In genomic region chr5:114948891-114949290, GRCm38 (mm10) we compare ENCODE assay signal across 9 mouse cellular contexts. TPM values are rescaled to one million over a fixed set of nuclear protein-coding genes. Genes with fewer than 3 reads are reported as not detected.
DNase-seq lines count a peak whose midpoint lies in the region; ATAC-seq and TF ChIP-seq lines count a peak whose summit lies in the region.
"Had no signal": no experiment of that assay in that cellular context is flagged by ENCODE, and none has a peak within 500 bp of the region (broad histone marks: within the 10 kb centered on the region; RNA-seq: fewer than 3 reads in every experiment).

No protein-coding gene starts in this region.

- no peak overlapping the region for H3K4me3 ChIP-seq in heart, adult 2 months
- H3K4me3 ChIP-seq in heart, embryonic 11.5 days (ENCODE audit: low read depth, low read length) = no peak overlapping the region
- no peak overlapping the region for H3K4me3 ChIP-seq in heart, embryonic 12.5 days
- no peak overlapping the region for H3K4me3 ChIP-seq in liver, embryonic 15.5 days (replicated peaks)

- H3K27me3 ChIP-seq in heart, adult 2 months (ENCODE audit: control insufficient read depth, insufficient read depth, low read length) = no peaks in the 10 kb centered on the region
- no peaks in the 10 kb centered on the region for H3K27me3 ChIP-seq in heart, embryonic 11.5 days (ENCODE audit: control insufficient read depth, insufficient read depth, low read length)
- H3K27me3 ChIP-seq in heart, embryonic 12.5 days (replicated peaks) = no peaks in the 10 kb centered on the region
- H3K27me3 ChIP-seq in liver, embryonic 15.5 days = no peaks in the 10 kb centered on the region

- no peaks in the 10 kb centered on the region for H3K79me2 ChIP-seq in heart, adult 2 months (replicated peaks; ENCODE audit: control insufficient read depth, insufficient read depth, low read length)

- intact Hi-C loops in heart, adult 2 months (cut with DNase I) = no loop called here

- H3K9me3 ChIP-seq in heart, embryonic 11.5 days (replicated peaks; ENCODE audit: control insufficient read depth, low read length) = no peaks in the 10 kb centered on the region
- no peaks in the 10 kb centered on the region for H3K9me3 ChIP-seq in heart, embryonic 12.5 days (replicated peaks)
- no peaks in the 10 kb centered on the region for H3K9me3 ChIP-seq in liver, embryonic 15.5 days (replicated peaks)

- peak; percentile 42 for DNase-seq in heart, adult 2 months
- peak; percentile 76 for DNase-seq in adrenal gland, postnatal 10 days
- DNase-seq in gastrocnemius, postnatal 25 days = no peak
- DNase-seq in gastrocnemius, adult 8-10 months (ENCODE audit: low spot score in 2 of 2) = no peak
- DNase-seq in frontal cortex, postnatal 25 days (ENCODE audit: low spot score in 2 of 2) = no peak

- H3K36me3 ChIP-seq in heart, adult 2 months (ENCODE audit: control insufficient read depth, insufficient read depth, low read length) = no peaks in the 10 kb centered on the region
- H3K36me3 ChIP-seq in heart, embryonic 11.5 days (ENCODE audit: control insufficient read depth, insufficient read depth, low read length) = peaks cover 11% of the 10 kb centered on the region
- H3K36me3 ChIP-seq in heart, embryonic 12.5 days = peaks cover 48% of the 10 kb centered on the region
- H3K36me3 ChIP-seq in liver, embryonic 15.5 days (replicated peaks) = peaks cover 37% of the 10 kb centered on the region

- WGBS in heart, adult 2 months = 17% methylated on average over 6 of the region's 6 CpGs
- WGBS in heart, embryonic 11.5 days (ENCODE audit: insufficient replicate concordance) = 54% methylated on average over 6 of the region's 6 CpGs
- WGBS in heart, embryonic 12.5 days = 52% methylated on average over 6 of the region's 6 CpGs
- WGBS in liver, embryonic 15.5 days (ENCODE audit: insufficient replicate concordance) = 58% methylated on average over 6 of the region's 6 CpGs

- TF ChIP-seq POLR2A in heart, adult 2 months (IDR thresholded peaks at IDR 0.05; ENCODE audit: insufficient read depth, low read depth, low read length) = no peak

- no peak for TF ChIP-seq CTCF in heart, adult 2 months (IDR thresholded peaks at IDR 0.05)

- no peak overlapping the region for H3K4me2 ChIP-seq in heart, embryonic 11.5 days
- no peak overlapping the region for H3K4me2 ChIP-seq in heart, embryonic 12.5 days
- H3K4me2 ChIP-seq in liver, embryonic 15.5 days = no peak overlapping the region

- no peak for ATAC-seq in heart, embryonic 11.5 days (replicated peaks; ENCODE audit: insufficient number of reproducible peaks, low FRiP score, low TSS enrichment)
- ATAC-seq in heart, embryonic 12.5 days (ENCODE audit: insufficient number of reproducible peaks, low FRiP score) = peak; percentile 58
- peak; percentile 60 for ATAC-seq in liver, embryonic 15.5 days (ENCODE audit: insufficient read depth)

- no peak for TF ChIP-seq EP300 in heart, adult 2 months (IDR thresholded peaks at IDR 0.05; ENCODE audit: insufficient read depth, low read depth, low read length)

- H3K27ac ChIP-seq in heart, adult 2 months = no peak overlapping the region
- H3K27ac ChIP-seq in heart, embryonic 11.5 days (ENCODE audit: low read depth, low read length) = no peak overlapping the region
- no peak overlapping the region for H3K27ac ChIP-seq in heart, embryonic 12.5 days (ENCODE audit: poor library complexity, severe bottlenecking)
- no peak overlapping the region for H3K27ac ChIP-seq in liver, embryonic 15.5 days (replicated peaks)

- no peak overlapping the region for H3K9ac ChIP-seq in heart, adult 2 months (ENCODE audit: low read depth, low read length)
- H3K9ac ChIP-seq in heart, embryonic 11.5 days (ENCODE audit: low read depth, low read length) = no peak overlapping the region
- no peak overlapping the region for H3K9ac ChIP-seq in heart, embryonic 12.5 days
- no peak overlapping the region for H3K9ac ChIP-seq in liver, embryonic 15.5 days

- H3K4me1 ChIP-seq in heart, adult 2 months (ENCODE audit: control insufficient read depth, insufficient read depth, low read length) = no peaks in the 10 kb centered on the region
- H3K4me1 ChIP-seq in heart, embryonic 11.5 days (ENCODE audit: control insufficient read depth, insufficient read depth, low read length) = no peaks in the 10 kb centered on the region; the same call in 1 of the 2 replicates
- peaks cover 15% of the 10 kb centered on the region; the same call in 1 of the 2 replicates for H3K4me1 ChIP-seq in heart, embryonic 12.5 days (replicated peaks)
- peaks cover 8% of the 10 kb centered on the region for H3K4me1 ChIP-seq in liver, embryonic 15.5 days (replicated peaks)

RNA-seq across cellular contexts. Expression of gene 2210016L21Rik, which starts 6.9 kb away (rescaled TPM):
- total RNA-seq in heart, adult 2 months (2021) = 10 to 100 TPM; 25.3 to 31.7 TPM
- 10.2 and 12.5 TPM in 2 replicates for polyA plus RNA-seq in heart, adult 2 months (2012; rRNA removed)
- 31.0 and 35.0 TPM in 2 replicates for polyA plus RNA-seq in heart, embryonic 11.5 days (2014; fragmentation: Nextera tagmentation; extraction: Ambion mirVana)
- 10 to 100 TPM; 34.3 to 35.8 TPM for total RNA-seq in adrenal gland, postnatal 10 days (2021)
- 37.2 and 40.9 TPM in 2 replicates for polyA plus RNA-seq in heart, embryonic 12.5 days (2016; fragmentation: Nextera tagmentation; extraction: Ambion mirVana)
- 10.2 and 12.3 TPM in 2 replicates for polyA plus RNA-seq in liver, embryonic 15.5 days (2015; fragmentation: Nextera tagmentation; extraction: Ambion mirVana)
- 10 to 100 TPM; 25.3 to 26.9 TPM for total RNA-seq in gastrocnemius, postnatal 25 days (2021)
- total RNA-seq in gastrocnemius, adult 8-10 months (2022) = 10 to 100 TPM; 16.9 to 29.0 (median 26.0) TPM

RNA-seq across cellular contexts. Expression of gene Hnf1a, which starts 22.0 kb away (rescaled TPM):
- not detected for total RNA-seq in heart, adult 2 months (2021)
- not detected in 2 replicates for polyA plus RNA-seq in heart, adult 2 months (2012; rRNA removed)
- not detected in 2 replicates for polyA plus RNA-seq in heart, embryonic 11.5 days (2014; fragmentation: Nextera tagmentation; extraction: Ambion mirVana)
- total RNA-seq in adrenal gland, postnatal 10 days (2021) = 1 to 10 TPM; 1.7 to 3.3 TPM
- 0.05 and 0.19 TPM in 2 replicates for polyA plus RNA-seq in heart, embryonic 12.5 days (2016; fragmentation: Nextera tagmentation; extraction: Ambion mirVana)
- 3.8 and 4.3 TPM in 2 replicates for polyA plus RNA-seq in liver, embryonic 15.5 days (2015; fragmentation: Nextera tagmentation; extraction: Ambion mirVana)
- not detected for total RNA-seq in gastrocnemius, postnatal 25 days (2021)
- not detected for total RNA-seq in gastrocnemius, adult 8-10 months (2022)
- polyA plus RNA-seq: limb, embryonic 11.5 days had no signal

RNA-seq across cellular contexts. Expression of gene Oasl1, which starts 25.9 kb away (rescaled TPM):
- total RNA-seq in heart, adult 2 months (2021) = 1 to 10 TPM in 1 of 2 experiments, under 1 TPM in 1; 0.91 to 1.0 TPM
- 1.5 and 2.0 TPM in 2 replicates for polyA plus RNA-seq in heart, adult 2 months (2012; rRNA removed)
- polyA plus RNA-seq in heart, embryonic 11.5 days (2014; fragmentation: Nextera tagmentation; extraction: Ambion mirVana) = 0.30 and 0.37 TPM in 2 replicates
- total RNA-seq in adrenal gland, postnatal 10 days (2021) = 1 to 10 TPM in 1 of 2 experiments, under 1 TPM in 1; 0.70 to 1.5 TPM
- 0.46 and 0.65 TPM in 2 replicates for polyA plus RNA-seq in heart, embryonic 12.5 days (2016; fragmentation: Nextera tagmentation; extraction: Ambion mirVana)
- 0.51 and 0.88 TPM in 2 replicates for polyA plus RNA-seq in liver, embryonic 15.5 days (2015; fragmentation: Nextera tagmentation; extraction: Ambion mirVana)
- under 1 TPM; 0.38 to 0.51 TPM for total RNA-seq in gastrocnemius, postnatal 25 days (2021)
- total RNA-seq in gastrocnemius, adult 8-10 months (2022) = not detected

RNA-seq across cellular contexts. Expression of gene Oasl2, which starts 52.2 kb away (rescaled TPM):
- total RNA-seq in heart, adult 2 months (2021) = 1 to 10 TPM; 5.8 to 7.3 TPM
- 11.7 and 14.2 TPM in 2 replicates for polyA plus RNA-seq in heart, adult 2 months (2012; rRNA removed)
- 2.7 and 4.3 TPM in 2 replicates for polyA plus RNA-seq in heart, embryonic 11.5 days (2014; fragmentation: Nextera tagmentation; extraction: Ambion mirVana)
- 1 to 10 TPM; 4.3 to 8.2 TPM for total RNA-seq in adrenal gland, postnatal 10 days (2021)
- 3.8 and 4.0 TPM in 2 replicates for polyA plus RNA-seq in heart, embryonic 12.5 days (2016; fragmentation: Nextera tagmentation; extraction: Ambion mirVana)
- 3.5 and 3.8 TPM in 2 replicates for polyA plus RNA-seq in liver, embryonic 15.5 days (2015; fragmentation: Nextera tagmentation; extraction: Ambion mirVana)
- 1 to 10 TPM; 1.0 to 1.5 TPM for total RNA-seq in gastrocnemius, postnatal 25 days (2021)
- 1 to 10 TPM in 2 of 4 experiments, under 1 TPM in 2; 0.19 to 1.6 (median 0.86) TPM for total RNA-seq in gastrocnemius, adult 8-10 months (2022)

Comparison
In these comparisons a context has a peak if more than half of its experiments do, and no peak if none do; other contexts are left out.
1. DNase-seq: peak in heart, adult 2 months (2 of 2) and adrenal gland, postnatal 10 days (single experiment); none in gastrocnemius, postnatal 25 days (single experiment), gastrocnemius, adult 8-10 months (0 of 2) and frontal cortex, postnatal 25 days (0 of 2).